Mouse (Mus musculus) left cerebral cortex, adult 2 months (tissue): ENCODE measurements around the gene Oit3. TPM values are rescaled to one million over a fixed set of nuclear protein-coding genes. Genes with fewer than 3 reads are reported as not detected.
A peak's percentile ranks its signal among the peaks of the same experiment; 100 is the strongest.

ENCODE experiments used
- DNase-seq, 2 experiments: peaks; one replicate each; pipeline ENCODE4 v3.0.0; 2021 to 2022; ENCODE audit warnings: low spot score in 2 of 2, mixed read lengths in 1 of 2; ENCODE audit errors: extremely low spot score in 1 of 2
- H3K27ac ChIP-seq: fragments of 200-600 bp; 2 replicates; pipeline ENCODE4 v1.8.1; 2022
- H3K4me3 ChIP-seq: fragments of 200-600 bp; 2 replicates; pipeline ENCODE4 v1.8.1; 2022
- CTCF ChIP-seq: fragments of 200-600 bp; IDR thresholded peaks from 2 replicates; pipeline ENCODE4 v1.8.1; 2022; ENCODE audit warnings: antibody characterized with exemption, mild to moderate bottlenecking, moderate library complexity
- intact Hi-C: fragments of 180-260 bp; cut with DNase I; formaldehyde crosslinking; loops from one replicate; pipeline ENCODE4 v1.15.1; 2025
- long read RNA-seq, 2 experiments: library from polyadenylated mRNA; stranded (forward); transcript quantifications; one replicate each; pipeline ENCODE4 v2.0.0; 2021; ENCODE audit warnings: borderline mapping rate in 2 of 2
- total RNA-seq, 2 experiments: library from RNA; stranded (reverse); gene quantifications; 2 replicates each; pipeline ENCODE4 v1.2.3; 2021

Gene Oit3
- under 1 TPM; 0.16 to 0.34 TPM for total RNA-seq
- long read RNA-seq, experiment 1, partial matches to known transcripts, result 0 of 1 reads
- long read RNA-seq, experiment 1, other reads (novel, unspliced or antisense), result 1 of 1 reads
- long read RNA-seq, experiment 2, result 0 reads

DNA sequence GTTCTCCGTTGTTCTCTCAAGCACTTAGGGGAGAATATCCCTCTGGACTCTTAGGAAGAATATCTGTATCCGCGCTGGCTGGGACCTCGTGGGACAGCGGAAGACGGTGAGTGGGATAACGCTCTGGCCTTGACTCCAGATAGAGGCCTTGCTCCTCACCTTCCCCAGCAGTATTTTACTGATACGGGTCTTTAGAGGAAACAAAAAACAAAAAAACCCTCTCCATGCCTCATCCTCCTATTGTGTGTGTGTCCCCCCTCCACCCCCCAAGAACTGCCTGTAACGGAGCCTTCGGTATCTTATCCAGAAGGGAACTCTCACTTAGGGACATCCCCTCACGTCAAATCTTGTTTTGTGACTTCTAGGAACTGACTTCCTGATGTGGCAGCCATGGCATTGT lies at the start of gene Oit3:
TSS of gene Oit3 (minus strand) at position 44 of the 400 bp plus-strand sequence.
- Histone ChIP-seq H3K27ac (no peak within 1 kb of the TSS), H3K4me3 (no peak within 1 kb of the TSS)
- intact Hi-C loops, result no loop called here
- DNase-seq, result no peak
- no peak for TF ChIP-seq CTCF

DNA sequence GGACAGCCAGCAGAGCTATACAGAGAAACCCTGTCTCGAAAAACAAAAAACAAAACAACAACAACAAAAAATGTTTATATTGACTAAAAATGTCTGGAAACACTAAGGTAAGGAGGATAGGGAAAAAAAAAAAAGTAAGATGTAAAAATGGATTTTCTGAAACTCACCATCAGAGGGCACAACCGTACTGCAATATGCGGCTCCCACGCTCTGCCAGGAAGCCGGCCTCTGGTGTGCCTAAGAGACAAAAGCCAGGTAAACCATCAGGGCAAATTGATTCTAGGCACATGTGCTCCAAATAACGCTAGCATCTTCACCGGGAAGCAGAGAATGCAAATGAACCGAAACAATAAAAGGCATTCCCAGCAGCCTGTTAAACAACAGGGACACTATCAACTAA lies 49.3 kb upstream of the Oit3 start:
- Histone ChIP-seq H3K4me3 (no peak overlapping the region), H3K27ac (no peak overlapping the region)
- DNase-seq, result peak in 1 of 2 experiments; percentile 26
- TF ChIP-seq CTCF, result peak; percentile 58
- intact Hi-C loops, result loop anchor here (1.0 to 5.0 kb wide), 2 partner anchors 126 to 374 kb away; partner anchors contain the start of genes Gm10322 and Mcu

DNA sequence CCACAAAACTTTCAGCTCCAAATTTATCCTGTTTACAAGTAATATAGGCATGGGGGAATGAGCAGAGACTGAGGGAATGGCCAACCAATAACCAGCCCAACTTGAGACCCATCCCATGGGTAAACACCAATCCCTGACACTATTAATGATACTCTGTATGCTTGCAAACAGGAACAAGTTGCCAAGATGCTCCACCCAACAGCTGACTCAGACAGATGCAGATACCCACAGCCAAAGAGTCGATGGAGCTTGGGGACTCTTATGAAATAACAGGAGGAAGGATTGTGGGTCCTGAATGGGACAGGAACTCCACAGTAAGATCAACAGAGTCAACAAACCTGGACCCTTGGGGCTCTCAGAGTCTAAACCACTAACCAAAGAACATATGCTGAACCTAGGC lies 47.8 kb upstream of the Oit3 start:
- intact Hi-C loops, result no loop called here

DNA sequence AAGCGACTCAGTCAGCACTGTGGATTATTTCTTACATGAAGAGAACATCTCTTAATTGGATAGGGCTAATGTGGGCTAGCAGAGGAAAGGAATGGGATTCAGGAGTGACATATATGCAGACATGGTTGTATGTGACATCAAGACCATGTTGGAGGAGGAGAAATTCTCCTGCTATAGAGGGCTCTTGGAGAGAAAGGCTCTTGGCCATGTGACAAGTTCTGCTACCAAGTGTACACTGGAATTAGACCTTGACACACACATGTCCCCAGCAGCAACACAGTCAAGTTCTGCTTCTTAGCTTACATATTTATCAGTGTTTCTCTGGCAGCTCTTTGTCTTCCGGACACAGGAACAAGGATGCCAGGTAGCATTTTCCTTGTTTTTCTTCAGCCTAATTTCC lies 45.8 kb upstream of the Oit3 start:
- Histone ChIP-seq H3K4me3 (no peak overlapping the region), H3K27ac (no peak overlapping the region)
- intact Hi-C loops, result no loop called here
- no peak for TF ChIP-seq CTCF
- no peak for DNase-seq

More for the DNA sequence above, 47.8 kb upstream of the Oit3 start:
- TF ChIP-seq CTCF, result no peak
- no peak for DNase-seq
- Histone ChIP-seq H3K27ac (no peak overlapping the region), H3K4me3 (no peak overlapping the region)

DNA sequence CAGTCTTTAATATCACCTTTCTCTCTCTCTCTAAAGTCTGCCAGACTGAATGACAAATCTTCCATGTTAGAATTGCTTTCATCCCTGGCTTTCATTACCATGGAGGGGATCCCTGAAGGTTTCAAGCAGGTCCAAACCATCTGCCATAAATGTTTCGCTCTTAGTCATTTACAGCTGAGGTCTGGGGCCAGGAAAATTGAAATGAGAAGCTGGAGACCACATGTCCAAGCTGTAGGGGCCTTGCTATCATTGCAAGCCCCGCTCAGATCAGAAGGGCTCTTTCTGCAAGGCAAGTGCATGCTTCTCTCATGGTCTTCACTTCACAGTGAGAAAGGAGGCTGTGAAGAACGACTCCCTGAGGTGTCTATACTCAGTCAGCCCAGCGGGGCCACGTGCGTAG lies 42.7 kb upstream of the Oit3 start:
- no peak for TF ChIP-seq CTCF
- intact Hi-C loops, result no loop called here
- Histone ChIP-seq H3K27ac (no peak overlapping the region), H3K4me3 (no peak overlapping the region)
- DNase-seq, result no peak

DNA sequence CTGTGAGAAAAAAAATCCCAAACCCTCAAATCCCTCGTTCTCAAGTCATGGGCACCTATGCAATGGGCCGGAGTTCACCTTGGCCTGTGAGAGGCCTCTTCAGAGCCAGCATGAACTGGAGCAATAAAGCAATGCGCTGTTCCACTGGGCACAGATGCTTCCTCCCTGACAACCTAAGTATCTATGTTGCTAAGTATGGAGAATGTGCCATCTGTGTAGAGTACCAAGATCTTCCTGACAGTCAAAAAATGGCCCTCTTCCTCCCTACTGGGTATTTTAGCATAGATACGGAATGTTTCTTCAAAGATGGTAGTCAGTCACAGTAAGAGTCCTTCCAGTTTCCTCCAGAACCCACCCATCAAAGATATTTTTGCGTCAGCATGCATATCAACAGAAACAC lies 39.8 kb upstream of the Oit3 start:
- DNase-seq, result no peak
- no peak for TF ChIP-seq CTCF
- no peak overlapping the region for H3K27ac ChIP-seq
- intact Hi-C loops, result no loop called here
- H3K4me3 ChIP-seq, result no peak overlapping the region

DNA sequence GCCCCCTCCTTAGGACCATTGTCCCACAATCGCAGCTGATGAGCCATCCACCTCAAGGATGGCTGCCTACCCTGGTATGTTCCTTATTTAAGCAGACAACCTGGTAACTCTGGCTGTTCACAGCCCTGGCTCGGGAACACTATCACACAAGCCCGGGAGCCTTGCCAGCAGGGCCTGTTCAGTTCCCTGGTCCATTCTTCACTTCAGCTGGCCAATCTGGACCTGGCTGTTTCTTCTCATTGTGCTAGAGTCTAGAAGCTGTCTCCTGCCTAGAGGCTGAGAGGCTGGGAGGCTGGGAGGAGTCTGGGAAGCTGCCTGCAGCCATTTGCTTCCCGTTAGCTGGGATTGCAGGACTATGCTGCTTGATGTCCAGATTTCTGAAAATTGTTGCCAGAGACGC lies 28.9 kb upstream of the Oit3 start:
- peak in 1 of 2 experiments; percentile 22 for DNase-seq
- intact Hi-C loops, result no loop called here
- Histone ChIP-seq H3K27ac (no peak overlapping the region), H3K4me3 (no peak overlapping the region)
- no peak for TF ChIP-seq CTCF

DNA sequence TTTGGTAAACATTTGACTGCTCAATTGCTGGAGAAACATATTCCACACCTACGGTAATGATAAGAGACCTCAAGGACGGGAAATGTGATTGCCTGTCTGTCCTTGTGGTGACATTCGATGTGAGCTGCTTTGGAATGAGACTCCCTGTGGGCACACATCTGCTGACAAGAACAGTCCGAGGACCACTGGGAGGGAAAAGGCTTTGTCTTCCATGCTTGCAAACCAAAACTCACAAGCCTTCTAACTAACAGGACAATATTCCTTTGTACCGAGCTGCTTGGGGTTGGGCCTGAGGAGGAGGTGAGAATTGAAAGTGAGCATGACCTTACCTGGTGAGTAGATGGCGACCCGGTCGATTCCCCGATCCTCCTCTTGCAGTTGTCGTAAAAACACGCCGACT lies 25.7 kb upstream of the Oit3 start:
- Histone ChIP-seq H3K4me3 (no peak overlapping the region), H3K27ac (no peak overlapping the region)
- no peak for DNase-seq
- TF ChIP-seq CTCF, result no peak
- intact Hi-C loops, result no loop called here

DNA sequence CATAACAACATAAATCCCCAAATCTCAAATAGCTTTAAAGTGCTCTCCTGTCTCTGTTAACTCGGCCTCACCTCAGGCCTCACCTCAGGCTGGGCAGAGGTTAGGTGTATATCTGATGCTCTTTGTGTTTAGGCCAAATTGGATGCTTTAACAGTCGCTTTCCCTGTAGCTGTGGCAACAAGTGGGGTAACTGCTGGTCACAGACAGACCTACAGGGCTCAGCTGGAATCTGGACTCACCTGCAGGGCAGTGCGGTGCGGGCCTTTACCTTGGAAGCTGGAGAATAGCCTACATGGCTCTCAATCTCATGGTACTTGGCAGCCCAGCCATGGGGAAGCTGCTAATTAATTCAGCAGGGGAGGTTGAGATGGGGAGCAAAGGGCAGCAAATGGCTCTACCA lies 25.0 kb upstream of the Oit3 start:
- no peak overlapping the region for H3K4me3 ChIP-seq
- no peak for DNase-seq
- TF ChIP-seq CTCF, result no peak
- H3K27ac ChIP-seq, result no peak overlapping the region
- intact Hi-C loops, result no loop called here

DNA sequence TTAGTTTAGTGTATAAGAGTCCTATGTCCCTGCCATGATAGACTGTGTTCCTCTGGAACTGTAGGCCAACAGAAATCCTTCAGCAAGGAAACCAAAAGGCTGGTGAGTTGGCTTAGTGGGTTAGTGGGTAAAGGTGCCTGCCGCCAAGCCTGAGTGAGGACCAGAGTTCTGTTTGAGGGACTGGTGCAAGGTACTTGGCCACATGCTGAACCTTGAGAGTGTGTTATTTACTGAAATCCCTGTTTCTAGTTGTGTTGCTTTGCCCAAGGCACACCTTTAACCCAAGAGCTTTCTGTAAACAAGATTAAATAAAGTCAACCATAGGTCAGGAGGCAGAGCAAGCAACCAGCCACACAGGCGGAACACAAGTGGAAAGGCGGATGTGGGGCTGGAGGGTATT lies 24.0 kb upstream of the Oit3 start:
- Histone ChIP-seq H3K27ac (no peak overlapping the region), H3K4me3 (no peak overlapping the region)
- no peak for TF ChIP-seq CTCF
- no peak for DNase-seq
- intact Hi-C loops, result no loop called here

DNA sequence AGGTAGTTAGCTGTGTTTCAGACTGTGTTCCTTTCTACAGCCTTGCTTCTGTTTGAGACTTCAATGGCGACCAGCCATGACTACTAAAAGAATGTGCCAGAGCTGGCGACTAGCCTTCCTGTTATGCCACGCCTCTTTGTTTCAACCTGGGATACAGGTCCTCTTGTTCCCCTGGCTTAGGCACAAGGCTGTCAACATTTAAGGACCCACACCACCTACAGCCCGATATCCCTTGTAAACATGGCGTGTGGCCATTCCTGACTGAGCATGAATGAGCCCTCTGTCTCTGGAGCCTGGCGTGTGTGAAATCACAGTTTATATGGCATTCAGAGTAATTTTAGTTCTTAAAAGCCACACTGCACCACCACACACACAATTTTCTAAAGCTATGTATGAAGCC lies 20.7 kb upstream of the Oit3 start:
- no peak for TF ChIP-seq CTCF
- no peak for DNase-seq
- intact Hi-C loops, result no loop called here
- Histone ChIP-seq H3K27ac (no peak overlapping the region), H3K4me3 (no peak overlapping the region)

DNA sequence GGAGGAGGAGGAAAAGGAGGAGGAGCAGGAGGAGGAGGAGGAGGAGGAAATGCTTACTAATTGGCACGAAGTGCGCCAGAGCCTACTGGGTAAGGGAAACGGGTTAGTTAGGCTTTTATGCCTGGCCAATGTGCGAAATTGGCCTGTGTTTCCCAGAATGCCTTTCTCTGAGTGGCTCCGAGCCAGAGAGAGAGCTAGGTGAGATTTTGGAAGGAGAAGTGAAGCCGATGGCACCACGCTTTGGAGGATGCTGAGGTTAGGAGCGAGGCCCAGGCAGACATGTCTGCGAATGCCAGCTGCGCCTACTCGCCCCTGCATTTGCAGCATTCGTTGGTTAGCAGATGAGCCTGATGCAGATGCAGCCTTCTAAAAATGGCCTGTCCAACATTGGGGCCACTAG lies 18.2 kb upstream of the Oit3 start:
- no peak for TF ChIP-seq CTCF

DNA sequence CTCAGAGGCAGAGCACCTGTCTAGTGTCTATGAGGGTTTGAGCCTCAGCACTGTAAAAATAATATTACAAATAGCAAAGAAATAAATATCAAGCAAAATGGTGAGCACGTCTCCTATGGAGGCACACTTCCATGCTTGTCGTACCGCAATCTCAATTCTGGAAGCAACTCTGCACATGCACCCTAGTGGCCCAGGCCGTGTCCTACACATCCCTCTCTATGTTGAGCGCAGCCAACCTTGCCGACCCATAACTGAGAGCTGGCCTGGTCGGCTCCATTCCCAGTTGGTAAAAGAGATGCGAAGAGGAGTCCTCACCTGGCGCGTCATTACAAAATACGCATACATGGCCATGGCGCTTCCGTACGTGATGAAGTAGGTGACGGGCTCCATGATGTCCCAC lies 13.1 kb upstream of the Oit3 start:
- no peak; the same call in none of the 2 replicates for TF ChIP-seq CTCF
- intact Hi-C loops, result no loop called here
- no peak for DNase-seq

More for the DNA sequence above, 18.2 kb upstream of the Oit3 start:
- DNase-seq, result peak; percentile 25 to 42
- intact Hi-C loops, result no loop called here
- H3K27ac ChIP-seq, result no peak overlapping the region
- no peak overlapping the region for H3K4me3 ChIP-seq

More for the DNA sequence above, 13.1 kb upstream of the Oit3 start:
- no peak overlapping the region for H3K27ac ChIP-seq
- no peak overlapping the region for H3K4me3 ChIP-seq
